Mouse (Mus musculus): ENCODE results near the gene Sptbn1.
A peak's percentile ranks its signal among the peaks of the same experiment; 100 is the strongest.
"Not testable (repeated sequence)": the region's sequence is repeated elsewhere in the genome, so short reads cannot be mapped to it uniquely, and the experiment has no call there.

Sptbn1 gene

GRCm38 (mm10) chr11:30255211-30255610 is 12.8 kb downstream of the Sptbn1 start:
- not testable (repeated sequence) for DNase-seq

GRCm38 (mm10) chr11:30251294-30251904 is 16.6 kb downstream of the Sptbn1 start:
- DNase-seq: no peak

- no peak for DNase-seq
Observed at GRCm38 (mm10) chr11:30249452-30250016, 18.4 kb downstream of the Sptbn1 start.

- DNase-seq: no peak
Observed at GRCm38 (mm10) chr11:30247106-30247505, 20.9 kb downstream of the Sptbn1 start.

GRCm38 (mm10) chr11:30246161-30246560 is 21.8 kb downstream of the Sptbn1 start:
- DNase-seq: no peak

- DNase-seq: no peak
Observed at GRCm38 (mm10) chr11:30244172-30244571, 23.8 kb downstream of the Sptbn1 start.

- DNase-seq: peak; percentile 84
Observed at GRCm38 (mm10) chr11:30243591-30243990, 24.4 kb downstream of the Sptbn1 start.

GRCm38 (mm10) chr11:30240861-30241260 is 27.1 kb downstream of the Sptbn1 start:
- no peak for DNase-seq

GRCm38 (mm10) chr11:30237960-30238359 is 30.0 kb downstream of the Sptbn1 start:
- DNase-seq: peak; percentile 74

- DNase-seq: no peak
Observed at GRCm38 (mm10) chr11:30236681-30237242, 31.2 kb downstream of the Sptbn1 start.

- no peak for DNase-seq
Observed at GRCm38 (mm10) chr11:30235666-30236065, 32.3 kb downstream of the Sptbn1 start.

GRCm38 (mm10) chr11:30235218-30235617 is 32.8 kb downstream of the Sptbn1 start:
- no peak for DNase-seq

GRCm38 (mm10) chr11:30233946-30234345 is 34.0 kb downstream of the Sptbn1 start:
- DNase-seq: no peak

GRCm38 (mm10) chr11:30232082-30232481 is 35.9 kb downstream of the Sptbn1 start:
- DNase-seq: peak; percentile 88

- no peak for DNase-seq
Observed at GRCm38 (mm10) chr11:30231336-30231735, 36.6 kb downstream of the Sptbn1 start.

- DNase-seq: no peak
Observed at GRCm38 (mm10) chr11:30230330-30230771, 37.6 kb downstream of the Sptbn1 start.

GRCm38 (mm10) chr11:30226756-30227155 is 41.2 kb downstream of the Sptbn1 start:
- no peak for DNase-seq

GRCm38 (mm10) chr11:30224599-30224998 is 43.4 kb downstream of the Sptbn1 start:
- DNase-seq: no peak

- peak; percentile 35 for DNase-seq
Observed at GRCm38 (mm10) chr11:30222636-30223035, 45.3 kb downstream of the Sptbn1 start.

- DNase-seq: no peak
Observed at GRCm38 (mm10) chr11:30221043-30221442, 46.9 kb downstream of the Sptbn1 start.

- DNase-seq: no peak
Observed at GRCm38 (mm10) chr11:30218386-30218785, 49.6 kb downstream of the Sptbn1 start.

GRCm38 (mm10) chr11:30217496-30217895 is 50.5 kb downstream of the Sptbn1 start:
- DNase-seq: no peak

GRCm38 (mm10) chr11:30211663-30212416 is 56.1 kb downstream of the Sptbn1 start:
- peak; percentile 32 for DNase-seq

GRCm38 (mm10) chr11:30211141-30211540 is 56.8 kb downstream of the Sptbn1 start:
- no peak for DNase-seq
